Mouse (Mus musculus) kidney, postnatal 10 days (tissue): ENCODE measurements around the gene Primpol.
"Not testable (repeated sequence)": the region's sequence is repeated elsewhere in the genome, so short reads cannot be mapped to it uniquely, and the experiment has no call there.

Source experiments
- DNase-seq: peaks from one replicate; pipeline ENCODE4 v3.0.0; 2021; ENCODE audit warnings: mixed read lengths

The Primpol gene

GRCm38 (mm10) chr8:46600959-46601707 lies 15.9 kb downstream of the Primpol start:
- DNase-seq: no peak

- DNase-seq: no peak
Observed at GRCm38 (mm10) chr8:46599314-46599904, 17.6 kb downstream of the Primpol start.

- no peak for DNase-seq
Observed at GRCm38 (mm10) chr8:46598753-46599152, 18.3 kb downstream of the Primpol start.

- no peak for DNase-seq
Observed at GRCm38 (mm10) chr8:46598114-46598513, 18.9 kb downstream of the Primpol start.

- DNase-seq: no peak
Observed at GRCm38 (mm10) chr8:46597411-46597810, 19.6 kb downstream of the Primpol start.

- no peak for DNase-seq
Observed at GRCm38 (mm10) chr8:46596530-46596929, 20.5 kb downstream of the Primpol start.

GRCm38 (mm10) chr8:46595593-46595992 lies 21.4 kb downstream of the Primpol start:
- peak; percentile 27 for DNase-seq

GRCm38 (mm10) chr8:46593772-46594171 lies 23.2 kb downstream of the Primpol start:
- no peak for DNase-seq

GRCm38 (mm10) chr8:46593067-46593466 lies 23.9 kb downstream of the Primpol start:
- DNase-seq: no peak

GRCm38 (mm10) chr8:46588663-46589062 lies 28.3 kb downstream of the Primpol start:
- DNase-seq: no peak

GRCm38 (mm10) chr8:46587911-46588310 lies 29.1 kb downstream of the Primpol start:
- no peak for DNase-seq

- DNase-seq: no peak
Observed at GRCm38 (mm10) chr8:46585576-46585975, 31.4 kb downstream of the Primpol start.

GRCm38 (mm10) chr8:46584328-46584727 lies 32.7 kb downstream of the Primpol start:
- not testable (repeated sequence) for DNase-seq

- DNase-seq: no peak
Observed at GRCm38 (mm10) chr8:46578794-46579193, 38.2 kb downstream of the Primpol start.

GRCm38 (mm10) chr8:46573964-46574363 lies 43.0 kb downstream of the Primpol start:
- no peak for DNase-seq

- DNase-seq: no peak
Observed at GRCm38 (mm10) chr8:46573446-46573845, 43.6 kb downstream of the Primpol start.

GRCm38 (mm10) chr8:46570673-46571072 lies 46.3 kb downstream of the Primpol start:
- peak; percentile 58 for DNase-seq

GRCm38 (mm10) chr8:46569659-46570441 lies 47.2 kb downstream of the Primpol start:
- no peak for DNase-seq

- no peak for DNase-seq
Observed at GRCm38 (mm10) chr8:46568942-46569341, 48.1 kb downstream of the Primpol start.

GRCm38 (mm10) chr8:46567946-46568345 lies 49.1 kb downstream of the Primpol start:
- no peak for DNase-seq

- DNase-seq: no peak
Observed at GRCm38 (mm10) chr8:46566914-46567529, 50.0 kb downstream of the Primpol start.

GRCm38 (mm10) chr8:46562333-46562732 lies 54.7 kb downstream of the Primpol start:
- DNase-seq: no peak

GRCm38 (mm10) chr8:46559428-46559827 lies 57.6 kb downstream of the Primpol start:
- peak; percentile 54 for DNase-seq
